Mouse (Mus musculus) small intestine, adult 2 months (tissue): ENCODE data around the gene Mak.

ENCODE experiments used
- CTCF ChIP-seq: fragments of 200-500 bp; IDR thresholded peaks from 2 replicates; pipeline ENCODE4 v1.5.1; 2012; ENCODE audit warnings: low read depth, mild to moderate bottlenecking, control low read depth, inconsistent platforms, low read length, moderate library complexity, mixed read lengths; ENCODE audit not compliant: insufficient replicate concordance, insufficient read length; ENCODE audit errors: extremely low read depth
- POLR2A ChIP-seq: fragments of 200-500 bp; IDR thresholded peaks from 2 replicates; pipeline ENCODE4 v1.6.1; 2012; ENCODE audit warnings: low read depth, mild to moderate bottlenecking, control low read depth, inconsistent platforms, low read length, moderate library complexity

DNA sequence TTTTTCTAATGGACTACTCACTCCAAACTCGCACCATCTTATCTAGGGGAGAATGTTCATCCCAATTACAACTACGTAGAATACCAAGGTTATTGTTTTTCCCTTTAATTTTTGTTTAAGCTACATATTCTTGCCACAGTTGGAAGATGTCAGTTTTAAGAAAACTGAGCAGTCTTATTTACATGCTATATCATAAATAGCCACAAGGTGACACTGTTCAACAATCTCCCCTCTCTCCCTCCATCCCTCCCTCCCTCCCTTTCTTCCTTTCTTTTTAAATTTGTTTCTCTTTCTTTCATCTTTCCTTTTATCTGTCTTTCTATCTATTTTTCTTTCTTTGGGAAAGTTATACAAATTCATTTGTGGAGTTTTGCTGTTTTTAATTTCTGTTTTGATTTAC lies 5.6 kb upstream of the Mak start:
- no peak for TF ChIP-seq CTCF
- no peak for TF ChIP-seq POLR2A
